Mouse (Mus musculus) lung, embryonic 16.5 days (tissue): Measurements from ENCODE around the gene Trim62. TPM values are rescaled to one million over a fixed set of nuclear protein-coding genes. Genes with fewer than 3 reads are reported as not detected.

Source experiments
- ATAC-seq: fragments of 200-750 bp; cut with Nextera tagmentation; 2 replicates; pipeline ENCODE4 v1.8.0; 2017; ENCODE audit warnings: low read depth, mild to moderate bottlenecking, moderate library complexity
- H3K27ac ChIP-seq: fragments of 300-500 bp; sonication (generic); 2 replicates; pipeline ENCODE4 v1.5.1; 2014; ENCODE audit warnings: mild to moderate bottlenecking, control low read depth, low read length
- H3K27me3 ChIP-seq: fragments of 300-500 bp; sonication (generic); 2 replicates; pipeline ENCODE4 v1.6.1; 2014; ENCODE audit warnings: low read depth, low read length, mixed read lengths; ENCODE audit not compliant: control insufficient read depth, insufficient read depth
- H3K36me3 ChIP-seq: fragments of 300-500 bp; sonication (generic); 2 replicates; pipeline ENCODE4 v1.6.1; 2014; ENCODE audit warnings: low read length; ENCODE audit not compliant: control insufficient read depth, insufficient read depth
- H3K4me1 ChIP-seq: fragments of 300-500 bp; sonication (generic); replicated peaks from 2 replicates; pipeline ENCODE4 v1.6.1; 2014; ENCODE audit warnings: low read length, mixed read lengths; ENCODE audit not compliant: control insufficient read depth, insufficient read depth
- H3K4me2 ChIP-seq: fragments of 300-500 bp; sonication (generic); 2 replicates; pipeline ENCODE4 v1.6.1; 2014; ENCODE audit warnings: low read depth, low read length, control low read depth
- H3K4me3 ChIP-seq: fragments of 300-500 bp; sonication (generic); 2 replicates; pipeline ENCODE4 v1.5.1; 2014; ENCODE audit warnings: mild to moderate bottlenecking, low read length, control low read depth
- H3K9ac ChIP-seq: fragments of 300-500 bp; sonication (generic); 2 replicates; pipeline ENCODE4 v1.6.1; 2014; ENCODE audit warnings: low read length, control low read depth
- H3K9me3 ChIP-seq: fragments of 300-500 bp; sonication (generic); 2 replicates; pipeline ENCODE4 v1.6.1; 2016; ENCODE audit warnings: low read length; ENCODE audit not compliant: control insufficient read depth
- WGBS: fragments of 180-500 bp; shearing (Covaris S2); extraction: QIAGEN DNeasy Blood & Tissue Kit; methylation state at CpG from one replicate; pipeline ENCODE4 v1.1.7; 2014; 5-methylcytosine and 5-hydroxymethylcytosine counted together
- polyA plus RNA-seq: library from polyadenylated mRNA; unstranded; fragments of >200 nt; fragmentation: Nextera tagmentation; extraction: Ambion mirVana; gene quantifications from 2 replicates; pipeline ENCODE4 v1.2.1, GENCODE M21; 2015

Gene Trim62
- polyA plus RNA-seq, 1 experiment from 2014 or later, result 3.9 TPM

DNA sequence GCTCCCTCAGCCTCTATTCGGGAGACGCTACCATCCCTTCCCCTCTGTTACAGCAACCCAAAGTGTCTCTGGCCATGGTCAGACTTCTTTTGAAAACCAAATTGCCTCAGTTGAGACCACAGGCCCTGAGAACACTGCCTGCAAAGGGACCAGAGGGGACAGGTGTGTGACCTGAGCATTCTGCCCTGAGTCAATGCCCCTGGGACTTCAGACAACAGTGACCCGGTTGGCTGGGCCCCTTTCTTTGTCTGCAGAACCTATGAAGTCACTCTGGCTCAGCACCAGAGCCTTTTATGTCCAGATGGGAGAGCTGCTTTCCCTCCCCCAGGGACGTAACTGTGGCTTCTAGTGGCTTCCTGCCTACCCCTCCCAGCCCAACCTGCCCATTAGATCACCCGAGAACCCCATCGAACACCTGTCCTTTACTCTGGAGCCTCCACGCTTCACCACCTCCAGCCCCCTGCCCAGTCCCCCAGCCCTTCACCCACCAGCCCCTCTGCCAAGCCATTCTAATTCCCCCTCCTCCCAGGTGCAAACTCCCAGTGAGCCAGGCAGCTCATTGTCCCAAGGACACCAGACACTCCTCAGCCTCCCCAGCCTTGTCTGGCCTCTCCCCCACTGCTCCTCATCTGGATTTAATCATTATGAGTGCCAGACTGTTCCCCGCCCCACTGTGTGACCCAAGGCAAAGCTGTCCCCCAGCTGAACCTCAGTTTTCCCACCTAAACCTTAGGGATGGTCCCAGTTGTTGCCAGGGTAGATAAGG lies 20.8 kb downstream of the Trim62 start:
- Histone ChIP-seq H3K27me3 (no peaks in the 10 kb centered on the region), H3K9me3 (no peaks in the 10 kb centered on the region), H3K4me3 (no peak overlapping the region), H3K36me3 (0 out of 2 replicates have a peak, but pooled peaks cover 4% of the 10 kb centered on the region), H3K27ac (no peak overlapping the region), H3K4me1 (peaks cover 7% of the 10 kb centered on the region), H3K4me2 (no peak overlapping the region), H3K9ac (no peak overlapping the region)
- no peak for ATAC-seq
- 72% methylated on average over 8 of the region's 8 CpGs for WGBS

DNA sequence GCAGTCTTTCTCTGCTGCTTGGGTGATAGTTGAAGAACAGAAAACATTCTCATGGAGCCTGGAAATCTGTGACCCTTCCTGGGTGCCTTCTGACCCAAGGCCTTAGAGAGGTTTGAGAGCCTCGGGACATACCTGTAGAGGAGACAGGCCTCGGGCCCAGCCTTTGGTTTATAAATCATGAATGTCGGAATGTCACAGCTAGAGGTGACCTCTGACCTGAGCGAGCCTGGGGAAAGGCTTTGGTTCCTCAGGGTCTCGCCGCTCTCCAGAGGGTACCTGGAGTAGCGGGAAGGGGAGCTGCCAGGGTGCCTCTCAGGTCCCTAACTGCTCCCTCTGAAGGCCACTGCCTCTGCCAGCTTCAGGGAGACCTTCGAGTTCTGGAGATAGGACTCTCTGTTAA lies 21.9 kb downstream of the Trim62 start:
- Histone ChIP-seq H3K27ac (no peak overlapping the region), H3K4me2 (no peak overlapping the region), H3K27me3 (no peaks in the 10 kb centered on the region), H3K9ac (no peak overlapping the region), H3K4me1 (no peaks in the 10 kb centered on the region; the same call in 1 of the 2 replicates), H3K9me3 (no peaks in the 10 kb centered on the region), H3K4me3 (no peak overlapping the region), H3K36me3 (0 out of 2 replicates have a peak, but pooled peaks cover 4% of the 10 kb centered on the region)
- 49% methylated on average over 8 of the region's 8 CpGs for WGBS
- ATAC-seq, result no peak

DNA sequence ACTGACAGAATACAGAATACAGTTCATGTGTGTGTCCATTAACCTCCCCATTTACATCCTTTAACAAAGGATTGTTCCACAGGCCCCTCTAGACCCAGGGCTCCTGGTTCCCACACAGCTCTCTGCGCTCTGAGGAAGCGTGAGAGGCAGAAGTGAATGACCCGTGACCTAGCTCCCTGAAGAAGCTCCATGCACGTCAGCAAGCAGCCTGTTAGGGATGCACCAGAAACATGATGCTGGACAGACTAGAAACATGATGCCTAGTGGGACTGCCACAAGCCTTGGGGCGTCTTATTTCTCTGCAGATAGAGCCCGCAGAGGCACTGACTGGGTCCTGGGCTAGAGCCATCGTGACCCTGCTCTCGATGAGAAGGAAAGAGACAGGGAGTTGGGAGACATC lies 23.4 kb downstream of the Trim62 start:
- ATAC-seq, result no peak

DNA sequence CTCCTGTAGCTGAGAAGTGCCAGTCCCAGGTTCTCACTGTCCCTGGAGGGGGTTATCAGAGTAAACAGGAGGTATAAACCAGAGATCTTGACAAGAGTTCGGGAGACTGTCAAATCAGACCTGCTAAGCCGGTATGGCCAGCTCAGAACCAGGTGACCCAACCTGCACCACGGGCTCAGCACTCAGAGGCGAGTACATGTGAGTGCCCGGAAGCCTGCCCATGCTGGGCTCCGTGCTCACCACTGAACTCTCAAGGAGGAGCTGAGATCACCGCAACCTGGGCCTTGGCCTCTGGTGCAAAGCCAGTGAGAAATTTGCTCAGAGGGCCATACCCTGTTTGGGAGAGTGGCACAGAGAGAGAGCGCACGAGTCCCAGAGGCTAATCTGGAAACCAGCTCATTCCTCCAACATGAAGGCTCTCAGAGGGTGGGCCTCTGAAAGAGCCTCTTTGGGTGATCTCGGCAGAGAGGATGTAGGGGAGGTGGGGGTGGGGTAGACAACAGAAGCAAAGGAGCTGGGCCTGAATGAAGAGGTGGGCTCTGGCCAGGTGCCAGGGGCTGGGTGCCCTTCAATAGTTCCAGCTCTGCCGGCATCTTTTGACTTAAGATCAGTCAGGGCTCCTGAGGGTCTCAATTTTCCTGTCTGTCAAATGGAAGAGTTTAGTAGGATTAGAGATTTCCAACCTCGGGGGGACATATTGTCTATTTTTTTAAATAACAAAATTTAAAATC lies 24.0 kb downstream of the Trim62 start:
- Histone ChIP-seq H3K4me2 (no peak overlapping the region), H3K4me1 (no peaks in the 10 kb centered on the region; the same call in 1 of the 2 replicates), H3K9me3 (no peaks in the 10 kb centered on the region), H3K27me3 (no peaks in the 10 kb centered on the region), H3K36me3 (0 out of 2 replicates have a peak, but pooled peaks cover 4% of the 10 kb centered on the region), H3K4me3 (no peak overlapping the region), H3K27ac (peak overlapping the region; percentile 25; the same call in 1 of the 2 replicates), H3K9ac (no peak overlapping the region)
- ATAC-seq, result peak; percentile 63
- WGBS, result 53% methylated on average over 12 of the region's 12 CpGs

More for the DNA sequence above, 23.4 kb downstream of the Trim62 start:
- H3K4me2 ChIP-seq, result no peak overlapping the region
- no peaks in the 10 kb centered on the region for H3K27me3 ChIP-seq
- H3K4me1 ChIP-seq, result no peaks in the 10 kb centered on the region; the same call in 1 of the 2 replicates
- H3K27ac ChIP-seq, result no peak overlapping the region
- no peak overlapping the region for H3K9ac ChIP-seq
- 0 out of 2 replicates have a peak, but pooled peaks cover 4% of the 10 kb centered on the region for H3K36me3 ChIP-seq
- 62% methylated on average over 8 of the region's 8 CpGs for WGBS
- H3K4me3 ChIP-seq, result no peak overlapping the region
- no peaks in the 10 kb centered on the region for H3K9me3 ChIP-seq

DNA sequence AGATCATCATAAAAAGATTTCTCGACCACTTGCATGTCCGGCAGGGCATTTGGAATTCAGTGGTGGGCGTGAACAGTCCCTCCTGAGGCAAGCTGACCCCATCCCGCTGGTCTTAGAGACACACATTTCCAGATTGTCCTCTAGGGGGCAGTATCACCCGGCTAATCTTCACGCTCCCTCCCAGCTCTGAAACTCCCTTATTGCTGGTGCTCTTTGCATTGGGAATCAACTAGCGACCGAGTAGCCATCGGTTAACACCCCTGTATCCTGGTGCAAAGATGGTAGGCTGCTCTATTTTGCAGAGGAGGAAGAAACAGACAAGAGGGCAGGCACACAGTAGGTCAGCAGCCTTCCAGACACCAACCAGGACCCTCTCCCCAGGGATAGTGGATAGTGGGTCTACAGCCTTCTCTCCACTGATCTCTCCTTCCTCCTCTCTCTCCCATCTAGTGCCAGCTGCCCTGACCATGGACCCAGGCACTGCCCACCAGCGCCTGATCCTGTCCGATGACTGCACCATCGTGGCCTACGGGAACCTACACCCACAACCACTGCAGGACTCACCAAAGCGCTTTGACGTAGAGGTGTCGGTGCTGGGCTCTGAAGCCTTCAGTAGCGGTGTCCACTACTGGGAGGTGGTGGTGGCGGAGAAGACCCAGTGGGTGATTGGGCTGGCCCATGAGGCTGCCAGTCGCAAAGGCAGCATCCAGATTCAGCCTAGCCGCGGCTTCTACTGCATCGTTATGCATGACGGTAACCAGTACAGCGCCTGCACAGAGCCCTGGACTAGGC lies 25.4 kb downstream of the Trim62 start:
- peak; percentile 70; the same call in 1 of the 2 replicates for ATAC-seq
- Histone ChIP-seq H3K27me3 (no peaks in the 10 kb centered on the region), H3K36me3 (no peaks in the 10 kb centered on the region), H3K4me3 (no peak overlapping the region), H3K9ac (no peak overlapping the region), H3K9me3 (no peaks in the 10 kb centered on the region), H3K27ac (no peak overlapping the region), H3K4me2 (no peak overlapping the region), H3K4me1 (no peaks in the 10 kb centered on the region; the same call in 1 of the 2 replicates)
- WGBS, result 61% methylated on average over 24 of the region's 24 CpGs

DNA sequence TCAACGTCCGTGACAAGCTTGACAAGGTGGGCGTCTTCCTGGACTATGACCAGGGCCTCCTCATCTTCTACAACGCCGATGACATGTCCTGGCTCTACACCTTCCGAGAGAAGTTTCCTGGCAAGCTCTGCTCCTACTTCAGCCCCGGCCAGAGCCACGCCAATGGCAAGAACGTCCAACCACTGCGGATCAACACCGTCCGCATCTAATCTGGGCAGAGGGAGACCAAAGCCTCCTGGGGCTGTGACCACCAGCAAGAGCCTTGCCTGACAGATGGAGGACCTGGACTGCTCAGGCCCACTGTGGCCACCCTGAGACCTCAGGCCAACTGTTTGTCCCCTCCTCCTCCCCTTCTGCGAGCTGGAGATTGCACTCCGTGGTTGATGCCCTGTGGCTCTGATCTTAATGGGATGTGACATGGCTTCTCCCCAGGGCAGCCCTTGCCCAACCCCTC lies 26.0 kb downstream of the Trim62 start:
- Histone ChIP-seq H3K4me3 (no peak overlapping the region), H3K4me2 (no peak overlapping the region), H3K4me1 (no peaks in the 10 kb centered on the region; the same call in 1 of the 2 replicates), H3K9me3 (no peaks in the 10 kb centered on the region), H3K36me3 (no peaks in the 10 kb centered on the region), H3K27me3 (no peaks in the 10 kb centered on the region), H3K27ac (no peak overlapping the region), H3K9ac (no peak overlapping the region)
- 82% methylated on average over 14 of the region's 14 CpGs for WGBS
- ATAC-seq, result no peak

DNA sequence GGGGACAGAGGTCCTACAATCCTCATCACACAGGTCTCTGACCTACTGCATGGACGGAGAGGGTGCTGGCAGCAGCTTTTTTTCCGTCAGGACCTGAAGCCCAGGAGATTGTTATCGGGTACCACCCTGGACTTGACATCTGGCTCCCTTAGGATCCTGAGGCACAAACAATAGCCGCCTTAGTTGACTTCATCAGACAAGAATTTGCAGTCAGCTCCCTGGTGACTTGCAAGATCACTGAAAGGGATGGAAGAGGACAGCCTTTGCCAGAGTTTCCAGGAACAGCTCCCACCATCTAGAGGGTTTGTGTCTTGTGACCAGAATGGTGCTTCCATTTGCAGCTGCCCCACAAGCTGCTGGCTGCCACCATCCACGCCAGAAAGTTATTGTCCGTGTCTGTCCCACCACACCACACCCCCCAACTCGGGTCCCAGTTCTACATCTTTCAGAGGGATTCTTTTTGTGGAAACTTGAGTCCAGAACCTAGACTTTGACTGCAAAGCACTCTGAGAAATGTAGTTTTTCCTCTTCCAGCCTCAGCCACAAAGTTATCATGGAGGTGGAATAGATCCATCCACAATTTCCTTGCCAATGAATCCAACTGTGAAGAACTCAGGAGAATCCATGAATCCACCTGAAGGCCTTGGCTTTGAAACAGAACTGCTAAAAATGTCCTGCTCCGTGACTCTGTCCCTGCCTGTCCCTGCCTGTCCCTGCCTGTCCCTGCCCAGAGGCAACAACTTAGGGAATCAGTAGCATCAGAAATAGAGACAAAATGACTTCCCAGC lies 27.1 kb downstream of the Trim62 start:
- Histone ChIP-seq H3K4me2 (no peak overlapping the region), H3K27ac (no peak overlapping the region), H3K9me3 (no peaks in the 10 kb centered on the region), H3K27me3 (no peaks in the 10 kb centered on the region), H3K4me1 (no peaks in the 10 kb centered on the region; the same call in 1 of the 2 replicates), H3K4me3 (no peak overlapping the region), H3K36me3 (no peaks in the 10 kb centered on the region), H3K9ac (no peak overlapping the region)
- WGBS, result 68% methylated on average over 8 of the region's 8 CpGs
- no peak for ATAC-seq

DNA sequence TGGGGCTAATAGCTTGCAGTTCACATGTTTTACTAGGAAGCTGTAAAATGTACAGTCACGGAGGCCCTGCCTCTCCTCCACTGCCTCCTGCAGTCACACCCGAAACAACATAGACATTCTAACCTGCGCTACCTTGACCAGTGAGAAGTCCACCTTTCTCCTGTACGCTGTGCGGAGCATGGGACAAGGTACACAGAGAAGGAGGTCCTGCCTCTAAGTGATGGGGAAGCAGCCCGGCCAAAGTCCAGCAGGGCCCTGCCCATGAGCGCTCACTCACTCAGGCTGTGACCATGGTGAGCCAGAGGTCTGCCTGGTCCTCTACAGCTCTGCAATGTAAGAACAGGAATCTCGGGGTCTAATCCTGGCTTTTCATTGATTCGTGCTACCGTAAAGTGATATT lies 28.7 kb downstream of the Trim62 start:
- H3K27me3 ChIP-seq, result no peaks in the 10 kb centered on the region
- H3K36me3 ChIP-seq, result no peaks in the 10 kb centered on the region
- no peak overlapping the region for H3K4me2 ChIP-seq
- H3K9me3 ChIP-seq, result no peaks in the 10 kb centered on the region
- H3K9ac ChIP-seq, result no peak overlapping the region
- H3K4me3 ChIP-seq, result no peak overlapping the region
- peaks cover under 1% of the 10 kb centered on the region; the same call in 1 of the 2 replicates for H3K4me1 ChIP-seq
- H3K27ac ChIP-seq, result no peak overlapping the region
- ATAC-seq, result no peak
- 88% methylated on average over 10 of the region's 10 CpGs for WGBS
